Mouse (Mus musculus): ENCODE results near the gene Cdh23. TPM values are rescaled to one million over a fixed set of nuclear protein-coding genes. Genes with fewer than 3 reads are reported as not detected.
"Not testable (repeated sequence)": the region's sequence is repeated elsewhere in the genome, so short reads cannot be mapped to it uniquely, and the experiment has no call there.

Gene Cdh23
- total RNA-seq, 2 experiments from 2014 or later = 5.1 to 6.0 TPM

DNA sequence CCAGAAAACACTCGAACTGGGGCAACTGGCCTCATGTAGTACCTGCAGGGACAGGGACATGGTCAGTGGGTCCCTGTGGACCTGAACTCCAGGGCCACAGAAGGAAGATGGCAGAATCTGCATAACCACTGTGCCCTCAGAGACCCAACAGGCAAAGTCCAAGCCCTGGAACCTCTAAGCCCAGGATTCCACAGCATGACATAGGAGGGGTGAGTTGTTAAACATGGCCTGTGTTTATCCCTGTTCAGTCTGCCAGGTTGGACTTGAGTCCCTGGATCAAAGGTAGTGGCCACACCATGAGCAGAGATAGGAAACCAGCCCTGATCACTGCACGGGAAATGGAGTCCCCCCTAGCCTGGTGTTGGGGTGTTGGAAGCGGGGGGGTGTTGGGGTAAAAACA is 20.2 kb upstream of the Cdh23 start:
- intact Hi-C loops (cut with DNase I) = no loop called here
- no peak for DNase-seq

DNA sequence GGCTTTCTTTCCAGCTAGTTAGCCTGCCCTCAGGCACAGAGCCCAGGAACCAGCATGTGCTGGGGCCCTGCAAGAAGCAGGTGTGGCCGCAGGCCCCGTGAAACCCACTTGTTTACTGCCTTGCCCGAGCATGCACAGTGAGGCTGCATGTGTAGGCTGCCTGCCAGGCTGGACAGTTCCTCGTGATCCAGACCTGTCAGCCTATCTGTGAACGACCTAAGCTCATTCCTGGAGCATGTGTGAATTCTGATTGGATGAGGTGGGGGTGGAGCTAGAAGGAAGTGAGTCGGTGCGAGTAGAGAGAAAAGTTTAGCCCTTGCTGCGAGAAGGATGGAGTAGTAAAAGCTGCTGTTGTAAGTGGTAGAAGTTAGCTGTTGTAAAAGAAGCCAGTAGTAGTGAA is 16.0 kb upstream of the Cdh23 start:
- DNase-seq; intact Hi-C loops (cut with DNase I): not testable (repeated sequence)

DNA sequence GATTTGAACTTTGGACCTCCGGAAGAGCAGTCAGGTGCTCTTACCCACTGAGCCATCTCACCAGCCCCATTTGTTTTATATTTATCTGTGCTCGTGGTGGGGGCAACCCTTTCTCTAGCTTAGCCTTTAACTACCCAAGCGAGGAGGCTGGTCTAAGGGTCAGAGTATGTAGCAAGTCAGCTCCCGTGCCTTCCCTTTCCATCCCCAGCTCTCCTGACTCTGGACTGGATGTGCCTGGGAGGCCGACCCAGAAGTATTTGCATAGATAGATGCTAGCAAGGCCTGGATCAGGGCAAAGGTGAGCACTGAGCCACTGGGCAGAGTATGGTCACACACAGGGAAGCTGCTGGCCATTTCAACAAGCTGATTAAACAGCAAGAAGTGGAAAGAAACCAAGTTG is 12.5 kb upstream of the Cdh23 start:
- intact Hi-C loops (cut with DNase I) = no loop called here
- DNase-seq = no peak

DNA sequence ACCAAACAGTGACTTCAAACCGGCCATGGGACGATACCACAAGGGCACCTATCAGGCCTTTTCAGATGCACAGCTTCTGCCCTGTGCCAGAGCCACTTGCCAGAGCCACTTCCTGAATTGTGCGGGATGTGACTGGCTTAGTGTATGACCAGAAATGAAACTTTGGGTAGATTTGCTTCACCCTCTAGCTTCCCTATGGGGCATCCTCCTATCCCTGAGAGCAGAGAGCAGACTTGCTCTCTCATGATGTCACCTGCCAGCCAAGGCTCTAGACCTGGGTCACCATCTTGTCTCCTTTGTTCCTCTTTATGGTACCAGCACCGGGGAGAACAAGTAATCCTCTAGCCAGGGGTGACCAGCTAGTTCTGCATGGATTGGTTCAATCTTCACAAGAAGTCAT is 10.0 kb upstream of the Cdh23 start:
- no peak for DNase-seq
- intact Hi-C loops (cut with DNase I) = no loop called here

DNA sequence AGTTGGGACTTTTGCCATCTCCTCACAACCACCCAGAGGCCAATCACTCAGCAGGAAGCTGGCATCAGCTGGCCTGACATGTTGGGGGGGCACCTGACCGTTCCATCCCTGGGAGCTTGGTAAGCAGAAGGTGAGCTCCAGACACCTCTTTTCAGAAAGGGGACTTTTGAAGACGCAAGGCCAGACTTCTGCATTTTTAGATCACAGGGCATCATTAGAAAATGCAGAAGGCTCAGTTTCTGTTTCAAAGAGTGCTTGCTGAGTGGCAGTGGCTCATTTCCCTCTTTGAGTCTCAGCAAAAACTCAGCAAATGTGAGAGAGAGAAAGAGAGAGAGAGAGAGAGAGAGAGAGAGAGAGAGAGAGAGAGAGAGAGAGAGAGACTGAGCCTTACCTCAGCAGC is 8.8 kb upstream of the Cdh23 start:
- DNase-seq = no peak
- intact Hi-C loops (cut with DNase I) = no loop called here

DNA sequence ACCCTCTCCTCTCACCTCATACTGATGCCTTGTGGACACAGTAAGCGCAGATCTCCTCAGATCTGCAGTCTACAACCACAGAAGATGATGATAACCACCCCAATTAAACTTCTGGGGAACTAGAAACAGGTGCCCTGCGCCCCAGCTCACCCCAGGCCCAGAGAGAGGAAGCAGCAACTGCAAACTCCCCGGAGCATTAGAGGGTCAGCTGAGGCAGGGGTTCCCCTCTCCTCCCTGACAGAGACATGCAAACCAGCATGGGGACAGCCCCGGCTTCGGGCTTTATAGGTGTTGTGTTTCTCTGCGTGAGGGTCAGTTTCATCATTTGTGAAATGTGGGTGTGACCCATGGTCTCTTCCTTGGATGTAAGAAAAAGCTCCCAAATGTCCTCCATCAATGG is 1.5 kb upstream of the Cdh23 start:
- intact Hi-C loops (cut with DNase I) = loop anchor here (2.0 kb wide), 3 partner anchors 55 to 393 kb away; partner anchors contain the start of gene Slc29a3
- DNase-seq = no peak

DNA sequence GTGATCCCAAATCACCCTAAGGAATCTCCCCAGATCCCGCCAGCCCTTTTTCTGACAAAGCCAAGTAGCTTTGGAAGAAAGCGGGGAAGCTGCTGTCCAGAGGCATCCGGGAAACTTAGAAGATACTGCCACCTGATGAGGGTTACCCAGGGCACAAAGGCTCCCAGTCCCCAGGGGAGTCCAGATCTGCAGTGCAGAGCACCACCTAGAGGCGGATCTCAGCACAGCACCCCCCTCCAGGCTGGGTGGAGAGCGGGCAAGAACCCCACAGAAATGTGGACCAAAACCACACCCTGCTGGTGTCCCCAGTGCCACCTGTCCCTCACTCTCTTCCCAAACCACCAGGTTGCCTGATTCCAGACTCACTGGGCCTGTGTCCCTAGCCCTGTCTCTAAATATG is 685 bp upstream of the Cdh23 start:
- intact Hi-C loops (cut with DNase I) = loop anchor here (2.0 kb wide), 3 partner anchors 56 to 392 kb away; partner anchors contain the start of gene Slc29a3
- peak; percentile 71 to 80 for DNase-seq

DNA sequence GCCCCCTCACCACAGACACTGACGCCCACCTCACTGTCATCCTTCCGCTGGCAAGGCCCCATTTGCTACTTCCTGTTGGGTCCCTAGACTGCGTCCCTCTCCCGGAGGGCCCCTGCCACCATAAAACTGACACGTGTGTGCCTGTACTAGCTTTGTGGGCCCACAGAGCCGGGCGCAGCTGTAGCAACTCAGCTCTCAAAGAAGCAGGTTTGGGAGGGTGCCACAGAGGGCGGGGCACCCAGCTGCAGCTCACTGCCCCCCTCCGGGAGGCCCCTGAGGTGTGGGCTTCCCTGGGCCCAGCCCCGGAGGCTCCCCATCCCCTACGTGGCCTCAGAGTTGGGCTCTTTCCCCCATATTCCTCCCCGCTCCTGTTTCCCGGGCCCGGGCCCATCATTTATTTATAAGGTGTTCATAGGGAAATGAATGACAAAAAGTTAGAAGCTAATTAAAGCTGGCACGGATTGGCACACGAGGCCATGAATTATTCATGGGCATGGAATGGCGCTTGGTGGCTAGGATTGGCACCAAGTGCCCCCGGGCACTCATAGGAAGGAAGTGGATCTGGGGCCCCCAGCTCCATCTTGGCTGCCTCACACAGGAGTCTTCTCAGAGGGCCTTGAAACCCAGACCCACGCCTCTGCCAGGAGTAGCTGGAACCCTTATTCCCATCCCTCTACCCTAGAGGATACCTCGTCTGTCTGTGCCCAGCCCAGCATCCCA is 4.5 kb downstream of the Cdh23 start:
- no peak for DNase-seq
- intact Hi-C loops (cut with DNase I) = no loop called here

DNA sequence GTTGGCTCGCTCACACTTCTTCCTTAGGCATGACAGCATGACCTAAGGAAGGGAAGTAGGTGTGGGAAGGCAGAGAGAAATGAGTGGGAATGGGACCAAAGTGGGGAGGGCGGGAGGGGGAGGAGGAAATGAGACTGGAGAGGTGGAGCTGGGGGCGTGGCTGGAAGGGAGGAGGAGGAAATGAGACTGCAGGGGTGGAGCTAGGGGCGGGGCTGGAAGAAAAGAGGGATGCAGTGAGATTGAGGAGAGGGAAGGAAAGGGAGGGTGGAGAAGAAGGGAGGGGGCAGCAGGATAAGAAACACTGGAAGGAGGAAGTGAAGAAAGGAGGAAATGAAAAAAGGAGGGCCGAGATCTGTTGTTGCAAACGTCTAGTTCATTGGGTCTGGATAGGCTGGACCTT is 5.3 kb downstream of the Cdh23 start:
- intact Hi-C loops (cut with DNase I) = no loop called here
- DNase-seq = no peak

DNA sequence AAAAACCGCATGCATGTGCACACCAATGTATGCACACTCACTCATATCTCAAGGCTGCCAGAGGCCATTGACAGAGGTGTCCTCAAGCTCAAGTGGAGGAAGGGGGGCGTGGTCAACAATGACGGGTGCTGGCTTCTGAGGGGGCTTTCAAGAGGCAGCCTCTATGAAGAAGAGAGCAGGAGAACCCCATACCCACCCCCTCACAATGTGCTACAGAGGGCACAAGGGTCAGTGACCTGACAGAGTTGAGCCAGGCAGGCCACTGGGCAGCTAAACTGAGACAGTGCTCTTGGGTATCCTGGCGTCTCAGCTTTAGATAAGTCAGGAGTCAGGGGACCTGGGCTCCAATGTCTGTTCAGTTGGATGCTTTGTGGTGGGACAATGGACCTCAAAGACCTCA is 6.9 kb downstream of the Cdh23 start:
- intact Hi-C loops (cut with DNase I) = loop anchor here (2.0 to 5.0 kb wide), 2 partner anchors 62 to 385 kb away; no protein-coding TSS in a partner anchor
- DNase-seq = no peak

DNA sequence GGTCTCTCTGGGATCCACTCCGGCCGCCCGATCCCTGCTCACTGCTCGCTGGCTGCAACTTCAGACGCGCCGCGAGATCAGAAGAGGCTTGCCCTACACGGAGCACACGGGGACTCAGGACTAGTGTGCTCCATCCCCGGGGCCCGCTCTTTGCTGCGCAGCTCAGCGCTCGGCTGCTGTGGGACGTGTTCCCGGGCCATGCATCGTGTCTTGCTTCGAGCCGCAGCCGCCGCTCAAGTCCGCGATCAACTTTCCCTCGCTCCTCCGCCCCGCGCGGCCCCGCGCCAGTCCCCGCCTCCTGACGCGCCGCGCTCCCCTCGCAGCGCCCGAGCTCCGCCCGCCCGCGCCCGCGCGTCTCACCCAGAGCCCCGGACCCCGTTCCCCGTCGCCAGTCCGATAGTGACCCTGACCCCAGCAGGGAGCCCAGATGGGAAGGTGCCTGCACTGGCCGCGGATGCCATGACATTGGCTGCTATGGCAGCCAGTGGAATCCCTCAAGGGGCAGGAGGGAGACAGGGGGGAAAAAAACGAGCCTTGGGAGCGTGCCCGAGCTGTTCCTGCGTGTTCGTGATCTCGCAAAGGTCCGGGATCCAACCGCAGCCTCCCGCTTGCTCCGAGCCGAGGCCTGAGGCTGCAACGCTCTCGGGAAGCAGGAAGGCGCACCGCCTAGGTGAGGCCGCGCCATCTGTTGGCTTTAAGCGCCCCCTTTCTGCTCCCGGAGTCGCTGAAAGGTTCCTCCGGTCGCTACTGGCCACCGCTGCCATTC is 9.1 kb downstream of the Cdh23 start:
- DNase-seq = peak; percentile 72 to 74
- intact Hi-C loops (cut with DNase I) = loop anchor here (1.0 to 5.0 kb wide), 2 partner anchors 60 to 156 kb away; no protein-coding TSS in a partner anchor

DNA sequence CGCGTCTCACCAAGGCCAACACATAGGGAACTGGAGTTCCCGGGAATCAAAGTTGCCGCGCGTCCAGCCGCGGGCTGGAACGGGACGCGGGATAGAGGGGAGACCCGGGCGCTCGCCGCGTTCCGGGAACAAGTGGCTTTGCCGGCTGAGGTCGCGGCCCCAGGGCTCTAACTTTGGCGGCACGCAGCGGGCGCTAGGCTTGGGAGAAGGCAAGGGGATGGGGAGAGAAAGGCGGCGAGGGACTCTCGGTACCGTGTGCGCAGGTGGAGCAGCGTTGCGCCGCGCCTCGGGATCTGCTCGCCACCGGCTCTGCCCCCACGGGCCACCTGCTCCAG is 9.7 kb downstream of the Cdh23 start:
- intact Hi-C loops (cut with DNase I) = loop anchor here (5.0 kb wide), 1 partner anchor 59 kb away; no protein-coding TSS in a partner anchor
- peak; percentile 8 to 21 for DNase-seq

DNA sequence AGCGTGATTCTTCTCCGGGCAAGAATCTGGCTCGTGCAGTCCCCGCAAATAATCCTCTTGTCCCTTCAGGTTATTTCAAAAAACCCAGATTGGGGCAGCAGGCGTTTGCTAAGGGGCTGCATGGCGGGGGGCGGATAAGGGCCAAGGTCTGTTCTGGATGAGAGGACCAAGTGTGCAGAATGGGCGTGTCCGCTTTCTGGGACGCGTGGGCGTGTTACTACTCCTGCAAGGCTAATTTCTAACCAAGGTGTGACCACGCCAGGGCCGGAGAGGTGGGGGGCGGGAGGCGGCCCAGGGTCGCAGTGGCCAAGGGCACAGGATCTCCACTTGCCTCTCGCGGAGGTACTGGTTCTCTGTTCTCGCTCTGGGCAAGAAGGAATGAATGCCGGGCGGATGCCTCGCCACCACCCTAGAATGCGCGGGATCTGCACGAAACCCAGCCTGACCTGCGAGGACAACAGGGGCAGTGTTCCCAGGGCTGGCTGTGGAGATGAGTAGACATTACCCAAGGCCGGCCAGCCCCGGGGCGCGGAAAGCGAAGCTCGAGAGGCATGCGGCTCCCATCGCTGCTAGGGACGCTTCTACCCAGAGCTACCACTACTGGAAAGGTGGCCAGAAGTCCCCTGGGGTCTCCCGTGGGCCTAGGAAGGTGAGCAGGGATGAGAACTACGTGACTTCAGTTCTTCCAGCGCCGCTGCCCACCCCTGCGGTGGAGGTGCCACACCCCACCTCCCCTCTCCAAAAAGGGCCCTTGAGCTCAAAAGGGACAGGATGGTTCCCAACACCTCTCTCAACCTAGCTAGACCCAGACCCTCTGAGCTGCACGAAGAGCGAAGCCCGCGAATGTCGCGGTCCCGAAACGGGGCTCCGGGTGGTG is 10.3 kb downstream of the Cdh23 start:
- no peak for DNase-seq
- intact Hi-C loops (cut with DNase I) = loop anchor here (5.0 kb wide), 1 partner anchor 59 kb away; no protein-coding TSS in a partner anchor

DNA sequence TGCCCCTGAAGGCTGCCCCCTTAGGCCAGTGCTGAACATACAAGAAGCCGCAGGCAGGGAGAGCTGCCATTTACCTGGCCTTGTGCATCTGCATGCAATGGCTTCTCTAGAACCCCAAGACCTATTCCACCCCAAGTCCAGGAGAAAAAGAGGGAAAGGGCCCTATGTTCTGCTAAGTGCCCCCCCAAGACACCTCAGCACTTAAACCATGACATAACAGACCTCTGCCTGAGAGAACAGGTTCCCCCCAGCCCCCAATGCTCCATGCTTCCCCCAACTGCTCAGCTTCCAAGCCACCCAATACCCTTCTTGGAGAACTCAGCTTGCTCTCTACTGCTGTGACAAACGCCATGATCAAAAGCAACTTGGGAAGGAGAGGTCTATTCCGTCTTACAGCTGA is 17.4 kb downstream of the Cdh23 start:
- intact Hi-C loops (cut with DNase I) = no loop called here
- no peak for DNase-seq

DNA sequence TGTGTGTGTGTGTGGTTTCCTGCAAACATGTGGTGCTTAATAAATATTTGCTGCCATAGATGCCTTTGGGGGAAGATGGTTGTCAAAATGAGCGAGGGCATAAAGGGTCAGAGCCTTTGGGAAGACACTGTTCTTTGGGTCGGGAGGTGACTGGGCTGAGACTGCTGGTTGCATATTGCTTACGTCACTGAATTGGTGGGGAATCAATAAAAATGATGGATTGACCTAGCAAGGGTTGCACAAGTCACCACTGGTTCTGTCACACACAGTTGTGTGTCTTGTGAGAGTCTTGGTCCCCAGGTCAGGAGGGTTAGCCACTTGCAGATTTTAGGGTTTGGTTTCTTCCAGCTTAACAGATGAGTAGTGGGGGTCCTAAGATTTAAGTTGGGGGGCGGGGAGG is 19.0 kb downstream of the Cdh23 start:
- intact Hi-C loops (cut with DNase I) = no loop called here
- DNase-seq = no peak

DNA sequence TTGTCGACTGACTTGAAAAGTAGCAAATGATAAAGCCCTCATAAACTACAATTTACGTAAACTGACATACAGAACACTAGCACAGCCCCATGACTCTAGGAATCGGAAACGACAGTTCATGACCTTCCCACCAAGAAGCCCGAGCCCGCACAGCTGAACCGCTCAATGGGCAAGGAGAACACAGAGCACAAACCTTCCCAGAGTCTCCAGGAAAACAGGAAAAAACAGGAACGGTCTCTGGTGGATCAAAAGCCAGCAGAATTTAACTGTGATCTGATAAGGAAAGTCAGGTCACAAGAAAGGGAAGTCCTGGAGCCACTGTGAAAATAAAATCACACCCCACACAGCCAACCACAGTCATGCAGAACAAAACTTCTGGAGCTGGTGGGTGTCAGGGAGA is 26.1 kb downstream of the Cdh23 start:
- DNase-seq = no peak
- intact Hi-C loops (cut with DNase I) = no loop called here

DNA sequence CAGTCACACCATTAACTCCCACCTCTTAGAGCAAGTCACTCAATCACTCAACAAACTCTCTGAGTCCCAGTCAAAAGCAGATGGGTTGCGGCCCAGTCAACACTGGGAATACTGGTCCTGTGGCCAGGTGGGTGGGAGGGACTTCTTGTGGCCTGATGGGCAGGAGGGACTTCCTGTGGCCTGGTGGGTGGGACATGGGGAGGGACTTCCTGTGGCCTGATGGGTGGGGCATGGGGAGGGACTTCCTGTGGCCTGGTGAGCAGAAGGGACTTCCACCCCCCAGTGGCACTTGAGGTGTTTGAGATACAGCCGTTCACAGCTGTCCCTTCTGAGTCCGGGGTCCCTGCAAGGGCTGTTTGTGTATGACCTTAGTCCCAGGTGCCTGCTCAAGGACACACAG is 27.7 kb downstream of the Cdh23 start:
- no peak for DNase-seq
- intact Hi-C loops (cut with DNase I) = no loop called here

DNA sequence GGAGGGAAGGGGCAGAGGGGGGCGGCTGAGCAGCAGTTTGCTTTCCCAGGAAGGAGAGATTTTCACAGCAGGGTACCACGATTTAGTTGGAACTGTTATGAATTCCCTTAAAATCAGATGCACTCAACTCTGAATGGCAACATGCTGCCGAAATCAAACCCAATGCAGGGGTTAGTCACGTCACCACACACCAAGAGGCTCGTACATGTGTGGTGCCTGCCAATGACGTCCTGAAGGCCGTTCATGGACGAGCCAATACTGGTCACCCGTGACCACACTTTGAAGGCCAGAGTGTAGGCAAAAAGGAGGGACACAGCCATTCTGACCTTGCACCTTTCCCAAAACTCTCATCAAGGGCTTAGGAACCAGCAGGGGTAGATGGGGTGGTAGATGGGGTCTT is 35.3 kb downstream of the Cdh23 start:
- intact Hi-C loops (cut with DNase I) = no loop called here
- DNase-seq = no peak

DNA sequence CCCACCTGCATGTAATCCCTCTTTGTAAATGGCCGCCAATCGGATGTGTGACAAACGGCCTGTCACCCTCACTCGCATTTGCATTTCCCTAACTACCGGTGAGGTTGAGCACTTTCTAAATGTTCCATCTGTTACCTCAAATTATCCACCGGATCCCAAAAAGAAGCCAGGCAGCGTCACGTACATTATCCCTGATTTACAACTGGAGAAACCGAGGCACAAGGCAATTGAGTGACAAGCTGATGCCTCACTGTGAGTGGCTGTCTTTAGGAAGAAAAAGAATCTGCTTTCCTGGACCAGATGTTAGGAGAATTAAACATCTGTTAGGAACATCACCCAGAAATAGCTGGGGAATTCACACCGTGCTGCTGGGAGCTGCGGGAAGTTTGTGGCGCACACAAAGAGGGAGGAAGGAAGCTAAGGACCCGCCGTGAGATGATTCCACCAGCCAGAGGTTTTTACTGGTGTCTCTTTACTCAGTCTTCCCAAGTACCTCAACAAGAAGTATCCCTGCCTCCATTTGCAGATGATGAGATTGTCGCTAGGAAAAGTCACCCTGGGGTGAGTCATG is 36.8 kb downstream of the Cdh23 start:
- intact Hi-C loops (cut with DNase I) = no loop called here
- no peak for DNase-seq

DNA sequence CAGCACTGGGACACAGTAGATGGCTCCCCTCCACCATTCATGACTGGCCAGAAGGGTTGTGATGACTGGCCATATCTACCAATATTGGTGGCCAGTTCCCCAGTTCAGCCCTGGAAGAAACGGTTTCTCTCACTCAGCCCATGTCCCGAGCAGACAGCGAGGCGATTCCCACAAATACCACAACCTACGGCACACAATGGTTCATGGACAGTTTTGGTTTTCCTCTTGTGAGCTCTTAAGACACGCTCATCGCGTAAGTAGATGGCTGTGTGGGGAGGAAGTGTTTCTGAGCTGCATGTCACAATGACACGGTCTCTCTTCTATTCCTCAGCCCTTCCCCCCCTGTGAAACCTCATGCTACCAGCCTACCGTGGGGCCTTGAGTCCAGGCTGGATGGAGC is 38.1 kb downstream of the Cdh23 start:
- DNase-seq = no peak
- intact Hi-C loops (cut with DNase I) = no loop called here

DNA sequence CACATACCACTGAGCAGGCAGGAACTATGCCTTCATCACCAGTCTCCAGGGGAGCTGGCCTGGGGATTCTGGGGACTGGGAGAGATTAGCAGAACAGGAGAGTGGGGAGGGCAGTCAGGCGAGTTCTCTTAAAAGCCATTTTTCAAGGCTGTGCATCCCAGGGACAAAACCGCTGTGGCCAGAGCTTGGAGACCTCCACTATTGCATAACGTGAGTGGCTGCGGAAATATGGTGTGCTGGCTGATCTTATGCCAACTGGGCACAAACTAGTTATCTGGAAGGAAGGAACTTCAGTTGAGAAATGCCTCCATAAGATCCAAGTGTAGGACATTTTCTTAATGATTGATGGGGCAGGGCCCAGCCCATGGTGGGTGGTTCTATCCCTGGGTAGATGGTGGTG is 42.6 kb downstream of the Cdh23 start:
- intact Hi-C loops (cut with DNase I) = no loop called here
- DNase-seq = no peak

Data from heart, postnatal 14 days (tissue).